12 mouse cellular contexts compared by ENCODE assay signal in the genomic region with DNA sequence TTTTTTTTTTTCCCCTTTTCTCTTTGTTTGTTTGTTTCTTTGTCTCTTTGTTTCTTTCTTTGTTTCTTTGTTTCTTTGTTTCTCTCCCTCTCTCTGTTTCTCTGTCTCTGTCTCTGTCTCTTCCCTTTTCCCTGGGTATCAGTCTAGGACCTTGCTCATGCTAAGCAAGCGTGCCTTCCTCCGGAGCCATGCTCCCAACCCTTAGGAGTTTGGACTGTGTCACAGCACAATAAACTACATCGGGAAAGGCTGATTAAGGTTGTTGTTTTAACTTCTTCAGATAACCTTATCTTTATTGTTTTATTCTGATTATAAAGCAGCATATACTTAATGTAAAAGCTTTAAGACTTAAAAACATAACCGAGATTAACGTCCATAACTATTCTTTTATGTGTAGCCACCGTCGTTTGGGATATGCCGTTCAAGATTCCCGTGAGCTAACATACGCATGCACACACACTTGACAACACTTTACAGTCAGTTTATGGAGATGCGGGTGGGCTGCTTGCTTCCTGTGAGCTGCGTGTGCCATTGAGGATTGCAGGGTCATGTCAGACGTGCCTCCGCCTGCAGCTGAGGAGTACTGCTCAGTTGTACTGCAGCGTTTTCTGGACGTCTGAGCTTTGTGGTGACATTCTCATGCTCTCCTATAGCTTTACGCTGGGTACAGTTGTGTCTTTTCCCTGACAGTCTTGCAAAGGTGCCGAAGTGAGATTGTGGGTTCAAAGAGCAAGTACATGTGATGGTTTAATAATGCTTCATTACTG.
"Had no signal": no experiment of that assay in that cellular context is flagged by ENCODE, and none has a peak within 500 bp of the region (broad histone marks: within the 10 kb centered on the region; RNA-seq: fewer than 3 reads in every experiment).

No protein-coding gene starts in this region.

- H3K36me3 ChIP-seq: limb, embryonic 10.5 days; liver, embryonic 15.5 days; midbrain, embryonic 15.5 days had no signal

- H3K9me3 ChIP-seq: limb, embryonic 10.5 days; liver, embryonic 15.5 days; midbrain, embryonic 15.5 days had no signal

- H3K9ac ChIP-seq: liver, embryonic 15.5 days; midbrain, embryonic 15.5 days had no signal

- H3K4me3 ChIP-seq: left cerebral cortex, adult 2 months; limb, embryonic 10.5 days; liver, embryonic 15.5 days; midbrain, embryonic 15.5 days had no signal

- H3K27me3 ChIP-seq: liver, embryonic 15.5 days; midbrain, embryonic 15.5 days had no signal

- ATAC-seq: midbrain, embryonic 15.5 days had no signal

- DNase-seq: kidney, adult 2 months; kidney, postnatal 25 days; lung, adult 2 months; lung, postnatal 10 days; right cerebral cortex, postnatal 14 days; thymus, postnatal 36 days had no signal

- H3K4me2 ChIP-seq: liver, embryonic 11.5 days; liver, embryonic 15.5 days; midbrain, embryonic 15.5 days had no signal

- H3K4me1 ChIP-seq: midbrain, embryonic 15.5 days had no signal

- H3K27ac ChIP-seq: left cerebral cortex, adult 2 months; limb, embryonic 10.5 days; liver, embryonic 15.5 days; macrophage; midbrain, embryonic 15.5 days had no signal
